Mouse (Mus musculus): ENCODE measurements at regions not wholly inside any gene's neighbourhood (a gene's known extent, or its start where the extent isn't known, plus 50 kb on each side); places are given as distances from the start of the nearest gene placed in this dataset.
"Not testable (repeated sequence)": the region's sequence is repeated elsewhere in the genome, so short reads cannot be mapped to it uniquely, and the experiment has no call there.

- no peaks in the 10 kb centered on the region for H3K36me3 ChIP-seq (ENCODE audit: insufficient read depth)
- no peak for TF ChIP-seq CTCF (IDR thresholded peaks at IDR 0.05; ENCODE audit: low read depth)
- no peak overlapping the region for H3K27ac ChIP-seq (ENCODE audit: low read depth)
- DNase-seq (no peak), ATAC-seq (ENCODE audit: insufficient read depth) (no peak)
- H3K4me2 ChIP-seq: no peak overlapping the region
- no peaks in the 10 kb centered on the region for H3K4me1 ChIP-seq (ENCODE audit: insufficient read depth)
- H3K4me3 ChIP-seq (ENCODE audit: low read depth, low read length): no peak overlapping the region
- 90% methylated on average over 3 of the region's 3 CpGs for WGBS
- no peak overlapping the region for H3K9ac ChIP-seq
- no peaks in the 10 kb centered on the region for H3K9me3 ChIP-seq (ENCODE audit: low read depth, low read length)
- H3K27me3 ChIP-seq (ENCODE audit: insufficient read depth, low read length): no peaks in the 10 kb centered on the region
Observed at GRCm38 (mm10) chr4:71431245-71431929, 326.4 kb downstream of the Gm11232 start.

GRCm38 (mm10) chr4:71422121-71422520 is 335.6 kb downstream of the Gm11232 start:
- H3K4me2 ChIP-seq; ATAC-seq (ENCODE audit: insufficient read depth); H3K4me3 ChIP-seq (ENCODE audit: low read depth, low read length); H3K36me3 ChIP-seq (ENCODE audit: insufficient read depth); H3K27ac ChIP-seq (ENCODE audit: low read depth); H3K27me3 ChIP-seq (ENCODE audit: insufficient read depth, low read length); DNase-seq; H3K4me1 ChIP-seq (ENCODE audit: insufficient read depth); H3K9me3 ChIP-seq (ENCODE audit: low read depth, low read length); H3K9ac ChIP-seq: not testable (repeated sequence)
- WGBS: 87% methylated on average over 7 of the region's 7 CpGs

GRCm38 (mm10) chr4:71409867-71410266 is 347.9 kb downstream of the Gm11232 start:
- Histone ChIP-seq H3K27me3 (ENCODE audit: insufficient read depth, low read length) (no peaks in the 10 kb centered on the region), H3K9ac (no peak overlapping the region), H3K4me1 (ENCODE audit: insufficient read depth) (no peaks in the 10 kb centered on the region), H3K36me3 (ENCODE audit: insufficient read depth) (no peaks in the 10 kb centered on the region), H3K27ac (ENCODE audit: low read depth) (no peak overlapping the region), H3K9me3 (ENCODE audit: low read depth, low read length) (no peaks in the 10 kb centered on the region), H3K4me3 (ENCODE audit: low read depth, low read length) (no peak overlapping the region), H3K4me2 (no peak overlapping the region)
- no peak for ATAC-seq (ENCODE audit: insufficient read depth)
- no peak for TF ChIP-seq CTCF (IDR thresholded peaks at IDR 0.05; ENCODE audit: low read depth)
- no peak for DNase-seq

- Histone ChIP-seq H3K4me1 (ENCODE audit: insufficient read depth) (no peaks in the 10 kb centered on the region), H3K27ac (ENCODE audit: low read depth) (no peak overlapping the region), H3K27me3 (ENCODE audit: insufficient read depth, low read length) (no peaks in the 10 kb centered on the region), H3K9ac (no peak overlapping the region), H3K4me3 (ENCODE audit: low read depth, low read length) (no peak overlapping the region), H3K4me2 (no peak overlapping the region), H3K36me3 (ENCODE audit: insufficient read depth) (no peaks in the 10 kb centered on the region), H3K9me3 (ENCODE audit: low read depth, low read length) (no peaks in the 10 kb centered on the region)
- 70% methylated on average over 1 of the region's 1 CpGs for WGBS
- no peak for TF ChIP-seq CTCF (IDR thresholded peaks at IDR 0.05; ENCODE audit: low read depth)
- no peak for DNase-seq
- ATAC-seq (ENCODE audit: insufficient read depth): no peak
Observed at GRCm38 (mm10) chr4:71390444-71390843, 367.3 kb downstream of the Gm11232 start.

- WGBS: 92% methylated on average over 5 of the region's 5 CpGs
- no peak for ATAC-seq (ENCODE audit: insufficient read depth)
Observed at GRCm38 (mm10) chr4:71369276-71369675, 388.5 kb downstream of the Gm11232 start.

GRCm38 (mm10) chr4:71363761-71364160 is 394.0 kb downstream of the Gm11232 start:
- no peaks in the 10 kb centered on the region for H3K9me3 ChIP-seq (ENCODE audit: low read depth, low read length)
- no peak for TF ChIP-seq CTCF (IDR thresholded peaks at IDR 0.05; ENCODE audit: low read depth)
- no peaks in the 10 kb centered on the region for H3K27me3 ChIP-seq (ENCODE audit: insufficient read depth, low read length)
- H3K9ac ChIP-seq: no peak overlapping the region
- no peak for ATAC-seq (ENCODE audit: insufficient read depth)
- WGBS: 61% methylated on average over 1 of the region's 1 CpGs
- no peaks in the 10 kb centered on the region for H3K4me1 ChIP-seq (ENCODE audit: insufficient read depth)
- H3K4me3 ChIP-seq (ENCODE audit: low read depth, low read length): no peak overlapping the region
- H3K27ac ChIP-seq (ENCODE audit: low read depth): no peak overlapping the region
- H3K36me3 ChIP-seq (ENCODE audit: insufficient read depth): no peaks in the 10 kb centered on the region
- peak; percentile 23 for DNase-seq
- H3K4me2 ChIP-seq: no peak overlapping the region

More at GRCm38 (mm10) chr4:71369276-71369675, 388.5 kb downstream of the Gm11232 start:
- no peak for DNase-seq
- Histone ChIP-seq H3K4me2 (no peak overlapping the region), H3K36me3 (ENCODE audit: insufficient read depth) (no peaks in the 10 kb centered on the region), H3K4me3 (ENCODE audit: low read depth, low read length) (no peak overlapping the region), H3K9me3 (ENCODE audit: low read depth, low read length) (no peaks in the 10 kb centered on the region), H3K9ac (no peak overlapping the region), H3K27me3 (ENCODE audit: insufficient read depth, low read length) (no peaks in the 10 kb centered on the region), H3K27ac (ENCODE audit: low read depth) (no peak overlapping the region), H3K4me1 (ENCODE audit: insufficient read depth) (no peaks in the 10 kb centered on the region)
- no peak for TF ChIP-seq CTCF (IDR thresholded peaks at IDR 0.05; ENCODE audit: low read depth)

GRCm38 (mm10) chr4:71357626-71358025 is 400.1 kb downstream of the Gm11232 start:
- TF ChIP-seq CTCF (IDR thresholded peaks at IDR 0.05; ENCODE audit: low read depth): no peak
- Histone ChIP-seq H3K4me3 (ENCODE audit: low read depth, low read length) (no peak overlapping the region), H3K9ac (no peak overlapping the region), H3K9me3 (ENCODE audit: low read depth, low read length) (no peaks in the 10 kb centered on the region), H3K4me1 (ENCODE audit: insufficient read depth) (no peaks in the 10 kb centered on the region), H3K27me3 (ENCODE audit: insufficient read depth, low read length) (no peaks in the 10 kb centered on the region), H3K36me3 (ENCODE audit: insufficient read depth) (no peaks in the 10 kb centered on the region), H3K27ac (ENCODE audit: low read depth) (no peak overlapping the region), H3K4me2 (no peak overlapping the region)
- no peak for ATAC-seq (ENCODE audit: insufficient read depth)
- DNase-seq: no peak
- 55% methylated on average over 1 of the region's 1 CpGs for WGBS

All from lung, embryonic 14.5 days (tissue).